Mouse (Mus musculus) megakaryocyte, embryonic 14.5 days (primary cell): ENCODE data around the gene Ydjc. TPM values are rescaled to one million over a fixed set of nuclear protein-coding genes. Genes with fewer than 3 reads are reported as not detected.

Experiments used
- H3K27me3 ChIP-seq: replicated peaks from 2 replicates; pipeline ENCODE3; 2012; ENCODE audit warnings: inconsistent platforms
- H3K36me3 ChIP-seq: replicated peaks from 2 replicates; pipeline ENCODE3; 2012; ENCODE audit warnings: low read length, inconsistent platforms, mixed read lengths
- H3K4me1 ChIP-seq: 2 replicates; pipeline ENCODE4 v1.6.1; 2012; ENCODE audit warnings: inconsistent platforms
- H3K4me3 ChIP-seq: replicated peaks from 2 replicates; pipeline ENCODE3; 2012; ENCODE audit warnings: moderate library complexity, mild to moderate bottlenecking, inconsistent platforms
- H3K9me3 ChIP-seq: 2 replicates; pipeline ENCODE4 v1.6.1; 2012; ENCODE audit warnings: inconsistent platforms
- FLI1 ChIP-seq: IDR thresholded peaks from 2 replicates; pipeline ENCODE4 v1.6.1; 2012; ENCODE audit warnings: low read length, inconsistent platforms, mixed read lengths
- GATA1 ChIP-seq: IDR thresholded peaks from 3 replicates; pipeline ENCODE4 v1.6.1; 2012; ENCODE audit warnings: mixed read lengths, low read length, inconsistent platforms, borderline replicate concordance
- polyA plus RNA-seq: library from polyadenylated mRNA; stranded (reverse); fragments of >175 nt; gene quantifications from 2 replicates; pipeline ENCODE4 v1.2.3, GENCODE M21; 2012; ENCODE audit warnings: low replicate concordance; ENCODE audit not compliant: insufficient read depth

Ydjc gene
- polyA plus RNA-seq, 1 experiment, result 40.2 TPM

DNA sequence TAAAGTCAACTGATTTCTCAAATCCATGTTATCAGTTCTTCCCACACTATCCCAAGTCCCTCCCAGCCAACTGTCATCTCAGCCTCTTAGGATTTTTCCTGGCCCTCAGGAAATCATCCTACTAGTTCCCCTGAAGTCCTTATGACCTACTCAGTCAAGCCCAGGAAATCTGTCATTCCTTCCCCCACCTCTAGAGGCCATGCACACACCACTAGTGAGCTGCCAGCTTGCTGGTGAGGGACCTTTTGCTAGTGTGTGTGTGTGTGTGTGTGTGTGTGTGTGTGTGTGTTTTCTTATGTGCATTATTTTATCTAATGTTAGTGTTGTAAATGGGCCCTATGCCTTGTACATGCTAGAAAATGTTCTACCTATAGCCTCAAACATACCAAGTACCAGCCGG, 17.1 kb upstream of the Ydjc start:
- H3K4me3 ChIP-seq, result no peak overlapping the region
- TF ChIP-seq GATA1, result no peak
- peaks cover 26% of the 10 kb centered on the region for H3K36me3 ChIP-seq

GRCm38 (mm10) chr16:17131191-17132088, 13.0 kb upstream of the Ydjc start:
- Histone ChIP-seq H3K4me1 (peaks cover 51% of the 10 kb centered on the region), H3K4me3 (peak overlapping the region; percentile 96), H3K27me3 (peaks cover 2% of the 10 kb centered on the region), H3K9me3 (no peaks in the 10 kb centered on the region), H3K36me3 (peaks cover 14% of the 10 kb centered on the region)
- TF ChIP-seq FLI1, result no peak
- TF ChIP-seq GATA1, result no peak

More for the DNA sequence above, 17.1 kb upstream of the Ydjc start:
- H3K27me3 ChIP-seq, result no peaks in the 10 kb centered on the region
- peaks cover 69% of the 10 kb centered on the region for H3K4me1 ChIP-seq
- no peaks in the 10 kb centered on the region for H3K9me3 ChIP-seq

GRCm38 (mm10) chr16:17132089-17132905, 12.1 kb upstream of the Ydjc start, which contains the start of gene Sdf2l1:
TSS of gene Sdf2l1 (minus strand) at chr16:17132383.
- H3K9me3 ChIP-seq, result no peaks in the 10 kb centered on the region
- peak within 1 kb of the TSS; percentile 96 for H3K4me3 ChIP-seq
- TF ChIP-seq GATA1, result no peak
- no peak for TF ChIP-seq FLI1
- peaks cover 14% of the 10 kb centered on the region for H3K36me3 ChIP-seq
- H3K27me3 ChIP-seq, result peaks cover 2% of the 10 kb centered on the region
- peaks cover 47% of the 10 kb centered on the region for H3K4me1 ChIP-seq

DNA sequence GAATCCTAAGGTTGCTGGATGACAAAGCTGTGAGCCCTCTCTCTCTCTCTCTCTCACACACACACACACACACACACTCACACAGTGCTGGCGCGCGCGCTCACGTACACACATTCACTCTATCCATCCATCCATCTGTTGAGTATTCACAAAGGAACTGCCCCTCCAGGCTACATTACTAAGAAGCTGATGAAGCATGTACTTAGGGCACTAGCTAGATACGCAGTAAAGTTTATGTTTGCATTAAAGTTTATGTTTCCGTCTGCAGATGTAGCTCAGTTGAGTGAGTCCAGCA, 11.6 kb upstream of the Ydjc start:
- peaks cover 47% of the 10 kb centered on the region for H3K4me1 ChIP-seq
- peaks cover 2% of the 10 kb centered on the region for H3K27me3 ChIP-seq
- peak overlapping the region; percentile 96 for H3K4me3 ChIP-seq
- H3K36me3 ChIP-seq, result peaks cover 14% of the 10 kb centered on the region
- TF ChIP-seq GATA1 (no peak), FLI1 (no peak)
- no peaks in the 10 kb centered on the region for H3K9me3 ChIP-seq

GRCm38 (mm10) chr16:17137355-17137754, 7.1 kb upstream of the Ydjc start:
- no peaks in the 10 kb centered on the region for H3K9me3 ChIP-seq
- peaks cover 33% of the 10 kb centered on the region for H3K4me1 ChIP-seq
- H3K4me3 ChIP-seq, result no peak overlapping the region
- H3K36me3 ChIP-seq, result peaks cover 2% of the 10 kb centered on the region
- no peak for TF ChIP-seq GATA1
- no peak for TF ChIP-seq FLI1
- H3K27me3 ChIP-seq, result peaks cover 4% of the 10 kb centered on the region

DNA sequence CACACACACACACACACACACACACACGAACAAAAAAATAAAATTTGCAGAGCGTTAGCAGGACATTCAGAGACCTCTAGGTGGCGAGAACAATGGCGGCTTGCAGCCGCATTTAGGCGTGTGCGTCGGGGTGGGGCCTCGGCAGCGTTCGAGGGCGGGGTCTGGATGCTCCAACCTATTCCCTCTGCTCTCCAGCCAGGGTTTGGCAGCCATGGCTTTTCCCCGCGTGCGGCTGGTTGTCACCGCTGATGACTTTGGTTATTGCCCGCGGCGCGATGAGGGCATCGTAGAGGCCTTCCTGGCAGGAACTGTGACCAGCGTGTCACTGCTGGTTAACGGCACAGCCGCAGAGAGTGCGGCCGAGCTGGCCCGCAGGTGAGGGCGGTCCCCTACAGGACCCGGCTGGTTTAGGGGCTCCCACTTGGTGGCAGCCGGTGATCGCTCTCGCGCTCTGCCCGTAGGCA, 2.4 kb downstream of the Ydjc start, which contains the start of gene Ccdc116:
TSS of gene Ccdc116 (minus strand) at position 458 of the 464 bp plus-strand sequence.
- H3K36me3 ChIP-seq, result peaks cover 24% of the 10 kb centered on the region
- no peaks in the 10 kb centered on the region for H3K9me3 ChIP-seq
- peaks cover 57% of the 10 kb centered on the region for H3K4me1 ChIP-seq
- H3K4me3 ChIP-seq, result peak within 1 kb of the TSS; percentile 92
- H3K27me3 ChIP-seq, result peaks cover 2% of the 10 kb centered on the region
- TF ChIP-seq FLI1 (no peak), GATA1 (no peak)

GRCm38 (mm10) chr16:17147391-17147929, 3.0 kb downstream of the Ydjc start:
- Histone ChIP-seq H3K36me3 (peaks cover 28% of the 10 kb centered on the region), H3K4me1 (peaks cover 63% of the 10 kb centered on the region), H3K4me3 (peak overlapping the region; percentile 92), H3K9me3 (no peaks in the 10 kb centered on the region), H3K27me3 (peaks cover 2% of the 10 kb centered on the region)
- no peak for TF ChIP-seq GATA1
- no peak for TF ChIP-seq FLI1

GRCm38 (mm10) chr16:17148084-17148483, 3.7 kb downstream of the Ydjc start:
- Histone ChIP-seq H3K36me3 (peaks cover 31% of the 10 kb centered on the region), H3K9me3 (no peaks in the 10 kb centered on the region), H3K4me1 (peaks cover 66% of the 10 kb centered on the region), H3K4me3 (peak overlapping the region; percentile 92), H3K27me3 (no peaks in the 10 kb centered on the region)
- TF ChIP-seq GATA1 (no peak), FLI1 (no peak)

GRCm38 (mm10) chr16:17150520-17151258, 6.3 kb downstream of the Ydjc start:
- peaks cover 56% of the 10 kb centered on the region for H3K36me3 ChIP-seq
- no peaks in the 10 kb centered on the region for H3K27me3 ChIP-seq
- no peak for TF ChIP-seq GATA1
- no peak for TF ChIP-seq FLI1
- peak overlapping the region; percentile 8 for H3K4me3 ChIP-seq
- H3K9me3 ChIP-seq, result no peaks in the 10 kb centered on the region
- H3K4me1 ChIP-seq, result peaks cover 69% of the 10 kb centered on the region
